Mouse (Mus musculus) frontal cortex, adult 2 months (tissue): Measurements from ENCODE around the gene Sergef. TPM values are rescaled to one million over a fixed set of nuclear protein-coding genes. Genes with fewer than 3 reads are reported as not detected.

Experiments
- DNase-seq, 2 experiments: peaks; one replicate each; pipeline ENCODE4 v3.0.0; 2022; ENCODE audit warnings: low spot score in 1 of 2; ENCODE audit errors: extremely low spot score in 1 of 2
- polyA plus RNA-seq: library from polyadenylated mRNA; depleted of rRNA; stranded (reverse); fragments of >200 nt; gene quantifications from 2 replicates; pipeline ENCODE4 v1.2.3, GENCODE M21; 2012

The Sergef gene
- polyA plus RNA-seq, 1 experiment = 50.4 TPM

GRCm38 (mm10) chr7:46415818-46416425 is 223.7 kb downstream of the Sergef start:
- DNase-seq = peak; percentile 31 to 71

GRCm38 (mm10) chr7:46413959-46414725 is 225.5 kb downstream of the Sergef start:
- no peak for DNase-seq

GRCm38 (mm10) chr7:46412823-46413222 is 226.8 kb downstream of the Sergef start:
- no peak for DNase-seq

GRCm38 (mm10) chr7:46410727-46411126 is 228.9 kb downstream of the Sergef start:
- no peak for DNase-seq

GRCm38 (mm10) chr7:46409204-46409789 is 230.3 kb downstream of the Sergef start:
- DNase-seq = no peak

- DNase-seq = no peak
These were observed 231.0 kb downstream of the Sergef start for GRCm38 (mm10) chr7:46408606-46409005.

DNA sequence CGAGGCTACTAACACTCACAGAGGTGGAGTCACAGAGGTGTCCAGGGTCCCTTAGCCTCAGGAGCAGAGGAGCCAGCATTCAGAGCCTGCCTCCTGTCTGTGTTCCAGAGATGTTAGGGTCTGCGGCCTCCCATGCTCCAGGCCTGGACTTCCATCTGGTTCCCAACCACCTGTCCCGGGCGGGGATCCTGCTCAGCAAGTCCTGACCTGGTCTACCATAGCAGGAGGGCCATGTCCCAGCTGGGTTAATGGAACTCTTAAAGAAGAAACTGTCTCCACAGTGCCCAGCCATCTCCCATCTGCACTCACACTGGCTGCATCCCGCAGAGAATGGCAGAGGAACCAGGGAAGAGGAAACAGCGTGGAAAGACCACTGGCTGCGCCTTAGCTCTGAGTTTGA is 234.9 kb downstream of the Sergef start:
- no peak for DNase-seq

DNA sequence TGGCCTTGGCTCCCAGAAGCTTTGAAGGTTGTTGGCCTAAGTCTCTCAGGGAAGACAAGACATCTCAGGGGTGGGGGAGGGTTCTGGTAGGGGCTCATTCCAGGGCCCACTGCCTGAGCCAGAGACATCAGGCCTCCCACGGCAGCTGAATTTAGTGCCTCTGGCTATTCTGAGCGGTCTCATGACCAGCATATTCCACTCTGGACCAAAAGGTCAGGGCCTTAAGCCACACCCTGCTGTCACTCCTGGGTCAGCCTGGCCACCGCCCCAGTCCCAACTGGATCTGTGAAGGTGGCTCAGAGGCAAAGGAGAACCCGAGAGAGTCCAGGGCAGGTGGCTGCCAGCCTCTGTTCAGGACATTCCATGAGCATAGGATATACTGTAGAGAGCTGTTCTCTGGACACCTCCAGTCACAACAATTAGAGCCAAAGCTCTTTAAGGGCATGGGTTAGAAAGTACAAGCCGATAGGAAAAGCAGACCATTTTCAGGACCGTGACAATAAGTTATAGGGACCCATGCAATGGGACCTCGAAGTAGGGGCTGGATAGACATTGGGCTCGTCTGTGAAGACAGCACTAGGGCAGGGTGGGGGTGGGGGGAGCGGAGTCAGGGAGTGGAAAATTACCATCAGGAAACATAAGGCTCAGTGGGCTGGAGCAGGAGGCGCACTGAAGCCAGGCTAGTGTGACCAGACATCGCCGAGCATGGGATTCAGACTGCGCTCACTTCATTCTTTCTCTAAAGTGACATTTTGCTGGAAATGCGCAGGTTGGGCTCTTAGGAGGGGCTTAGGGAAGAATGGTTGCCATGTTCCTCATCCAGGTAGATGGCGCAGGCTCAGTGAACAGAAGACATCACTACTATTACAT is 235.8 kb downstream of the Sergef start:
- DNase-seq = no peak

- DNase-seq = no peak
These were observed 238.0 kb downstream of the Sergef start for GRCm38 (mm10) chr7:46401371-46402180.

GRCm38 (mm10) chr7:46400346-46400745 is 239.3 kb downstream of the Sergef start:
- no peak for DNase-seq

DNA sequence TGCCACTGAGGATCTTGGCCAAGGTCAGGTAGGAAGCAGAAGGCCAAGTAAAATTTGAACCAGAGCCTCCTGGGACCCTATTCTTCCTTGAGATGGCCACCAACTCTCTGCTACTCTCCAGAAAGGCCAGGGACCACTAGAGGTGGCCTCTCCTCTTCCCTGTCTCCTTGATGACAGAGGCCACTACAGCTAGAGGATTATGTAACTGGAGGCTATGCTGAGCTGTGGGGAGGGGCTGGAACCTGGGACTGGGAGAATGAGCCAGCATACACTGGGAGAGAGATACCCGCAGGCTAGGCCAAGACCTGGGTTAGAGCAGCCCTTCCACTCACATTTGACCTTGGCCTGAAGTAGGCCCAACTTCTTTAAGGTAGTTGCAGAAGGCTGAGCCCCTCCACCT is 239.9 kb downstream of the Sergef start:
- DNase-seq = no peak

DNA sequence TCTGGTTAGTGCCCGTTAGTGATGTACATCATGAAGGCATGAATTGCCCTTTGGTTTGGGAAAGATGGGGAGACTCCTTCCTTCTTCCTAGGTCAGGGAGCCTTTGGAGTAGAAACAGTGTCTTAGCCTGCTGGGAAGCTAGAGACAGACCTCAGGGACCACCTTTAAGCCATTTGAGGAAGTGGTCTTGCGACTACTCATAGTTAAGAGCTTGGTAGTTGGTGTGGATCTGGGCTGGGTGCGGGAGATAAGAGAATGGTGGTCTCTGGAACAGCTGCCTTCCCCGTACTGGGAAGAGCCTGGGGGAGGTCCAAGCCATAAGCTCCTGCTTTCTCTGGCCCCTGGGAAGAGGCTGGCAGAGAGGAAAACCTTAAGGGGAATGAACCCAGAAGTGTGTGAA is 241.0 kb downstream of the Sergef start:
- no peak for DNase-seq

GRCm38 (mm10) chr7:46397732-46398333 is 241.8 kb downstream of the Sergef start:
- DNase-seq = no peak

- DNase-seq = peak in 1 of 2 experiments; percentile 70
These were observed 242.5 kb downstream of the Sergef start for GRCm38 (mm10) chr7:46396928-46397731.

GRCm38 (mm10) chr7:46396231-46396927 is 243.2 kb downstream of the Sergef start, which contains the start of gene Kcnc1:
Kcnc1 (plus strand) TSS chr7:46396497.
- DNase-seq = peak in 1 of 2 experiments; percentile 71

- no peak for DNase-seq
These were observed 244.0 kb downstream of the Sergef start for GRCm38 (mm10) chr7:46395571-46395970.

DNA sequence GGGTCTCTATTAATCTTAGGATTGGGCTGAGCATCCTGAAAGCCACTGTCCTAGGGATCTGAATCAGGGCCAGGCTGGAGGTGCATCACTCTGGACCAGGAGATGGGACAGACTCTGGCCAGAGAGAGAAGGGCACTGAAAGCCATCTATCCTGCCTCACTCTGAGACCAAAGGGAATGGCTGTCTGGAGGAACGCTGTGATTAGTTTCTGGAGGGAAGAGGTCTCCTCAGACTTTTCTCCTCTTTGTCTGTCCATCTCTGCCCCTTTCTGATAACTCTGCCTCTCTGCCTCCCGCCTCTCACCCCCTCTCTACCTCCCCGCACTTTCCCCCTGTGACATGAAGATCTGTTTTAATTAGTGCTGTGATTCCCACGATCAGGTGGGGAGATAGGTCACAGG is 244.7 kb downstream of the Sergef start:
- DNase-seq = no peak
